Mouse (Mus musculus) liver, adult 2 months (tissue): Measurements from ENCODE around the gene Wnt10a.

Source experiments
- CTCF ChIP-seq: fragments of 200-500 bp; IDR thresholded peaks from 2 replicates; pipeline ENCODE4 v1.5.1; 2011; ENCODE audit warnings: low read depth, low read length, control low read depth
- POLR2A ChIP-seq: fragments of 200-500 bp; IDR thresholded peaks from 2 replicates; pipeline ENCODE4 v1.6.1; 2011; ENCODE audit warnings: low read length, control low read depth; ENCODE audit not compliant: insufficient read depth; ENCODE audit errors: extremely low read depth

DNA sequence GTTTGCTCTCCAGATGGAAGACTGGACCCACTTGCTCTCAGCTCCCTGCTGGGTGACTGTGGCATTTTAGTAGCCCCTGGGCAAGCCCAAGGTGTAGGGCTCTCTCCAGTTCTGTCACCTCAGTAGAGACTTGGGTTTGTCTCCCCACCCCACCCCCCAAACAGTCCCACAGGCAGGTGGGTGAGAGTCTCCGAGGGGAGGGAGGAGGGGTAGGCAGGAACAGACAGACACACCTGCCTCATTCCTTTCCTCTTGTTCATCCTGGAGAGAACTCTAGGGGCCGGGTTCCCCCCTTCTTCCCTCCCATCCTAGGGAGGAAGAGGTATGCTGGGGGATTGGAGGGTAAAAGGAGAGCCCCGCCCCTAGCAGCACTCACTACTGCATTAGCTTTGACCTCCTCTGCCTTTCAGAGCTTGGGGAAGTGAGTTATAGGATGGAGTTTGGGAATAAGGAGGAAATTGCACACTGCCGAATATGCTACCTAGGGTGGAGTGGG is 14.1 kb downstream of the Wnt10a start:
- TF ChIP-seq POLR2A: no peak
- TF ChIP-seq CTCF: no peak
